Mouse (Mus musculus): ENCODE measurements around the gene 1700088E04Rik.
A peak's percentile ranks its signal among the peaks of the same experiment; 100 is the strongest.

The 1700088E04Rik gene

GRCm38 (mm10) chr15:79098868-79099267 lies 42.2 kb downstream of the 1700088E04Rik start:
- no peak for DNase-seq (ENCODE audit: low spot score)

GRCm38 (mm10) chr15:79098220-79098619 lies 42.8 kb downstream of the 1700088E04Rik start:
- no peak for DNase-seq (ENCODE audit: low spot score)

- peak; percentile 58 for DNase-seq (ENCODE audit: low spot score)
These were observed 43.4 kb downstream of the 1700088E04Rik start for GRCm38 (mm10) chr15:79097611-79098025.

GRCm38 (mm10) chr15:79097135-79097534 lies 43.9 kb downstream of the 1700088E04Rik start:
- no peak for DNase-seq (ENCODE audit: low spot score)

GRCm38 (mm10) chr15:79096556-79096955 lies 44.5 kb downstream of the 1700088E04Rik start:
- no peak for DNase-seq (ENCODE audit: low spot score)

- DNase-seq (ENCODE audit: low spot score): no peak
These were observed 45.6 kb downstream of the 1700088E04Rik start for GRCm38 (mm10) chr15:79095483-79095882.

GRCm38 (mm10) chr15:79093083-79093839 lies 47.8 kb downstream of the 1700088E04Rik start:
- no peak for DNase-seq (ENCODE audit: low spot score)

GRCm38 (mm10) chr15:79092284-79092683 lies 48.8 kb downstream of the 1700088E04Rik start:
- no peak for DNase-seq (ENCODE audit: low spot score)

GRCm38 (mm10) chr15:79079567-79079966 lies 61.5 kb downstream of the 1700088E04Rik start:
- DNase-seq (ENCODE audit: low spot score): no peak

Data from urinary bladder, postnatal 25 days (tissue).